Mouse (Mus musculus) liver, embryonic 11.5 days (tissue): ENCODE measurements at regions not wholly inside any gene's neighbourhood (a gene's known extent, or its start where the extent isn't known, plus 50 kb on each side); places are given as distances from the start of the nearest gene placed in this dataset.
A peak's percentile ranks its signal among the peaks of the same experiment; 100 is the strongest.

Experiments
- ATAC-seq: fragments of 200-750 bp; cut with Nextera tagmentation; replicated peaks from 2 replicates; pipeline ENCODE4 v1.8.0; 2017; ENCODE audit warnings: moderate number of reproducible peaks, mild to moderate bottlenecking, moderate TSS enrichment, moderate library complexity; ENCODE audit not compliant: low FRiP score
- DNase-seq: peaks from one replicate; pipeline ENCODE4 v3.0.0-alpha.2; 2017; ENCODE audit warnings: low spot score
- H3K27ac ChIP-seq: fragments of 300-500 bp; sonication (generic); 2 replicates; pipeline ENCODE4 v1.5.1; 2014; ENCODE audit warnings: mild to moderate bottlenecking, low read depth, low read length, control low read depth
- H3K27me3 ChIP-seq: fragments of 300-500 bp; sonication (generic); replicated peaks from 2 replicates; pipeline ENCODE4 v1.6.1; 2014; ENCODE audit warnings: low read length, mixed read lengths; ENCODE audit not compliant: control insufficient read depth, insufficient read depth
- H3K36me3 ChIP-seq: fragments of 300-500 bp; sonication (generic); 2 replicates; pipeline ENCODE4 v1.6.1; 2014; ENCODE audit warnings: mild to moderate bottlenecking, low read length, moderate library complexity, mixed read lengths; ENCODE audit not compliant: control insufficient read depth, insufficient read depth
- H3K4me1 ChIP-seq: fragments of 300-500 bp; sonication (generic); replicated peaks from 2 replicates; pipeline ENCODE4 v1.6.1; 2014; ENCODE audit warnings: low read length, mixed read lengths; ENCODE audit not compliant: control insufficient read depth, insufficient read depth
- H3K4me2 ChIP-seq: fragments of 300-500 bp; sonication (generic); 2 replicates; pipeline ENCODE4 v1.6.1; 2014; ENCODE audit warnings: mild to moderate bottlenecking, control low read depth, moderate library complexity
- H3K4me3 ChIP-seq: fragments of 300-500 bp; sonication (generic); 2 replicates; pipeline ENCODE4 v1.5.1; 2014; ENCODE audit warnings: low read depth, low read length, control low read depth
- H3K9ac ChIP-seq: fragments of 300-500 bp; sonication (generic); 2 replicates; pipeline ENCODE4 v1.6.1; 2014; ENCODE audit warnings: low read depth, low read length, control low read depth
- H3K9me3 ChIP-seq: fragments of 300-500 bp; sonication (generic); 2 replicates; pipeline ENCODE4 v1.6.1; 2016; ENCODE audit warnings: low read length, inconsistent platforms, mixed read lengths; ENCODE audit not compliant: control insufficient read depth
- WGBS: fragments of 180-500 bp; shearing (Covaris S2); extraction: QIAGEN DNeasy Blood & Tissue Kit; methylation state at CpG from one replicate; pipeline ENCODE4 v1.1.7; 2014; 5-methylcytosine and 5-hydroxymethylcytosine counted together

DNA sequence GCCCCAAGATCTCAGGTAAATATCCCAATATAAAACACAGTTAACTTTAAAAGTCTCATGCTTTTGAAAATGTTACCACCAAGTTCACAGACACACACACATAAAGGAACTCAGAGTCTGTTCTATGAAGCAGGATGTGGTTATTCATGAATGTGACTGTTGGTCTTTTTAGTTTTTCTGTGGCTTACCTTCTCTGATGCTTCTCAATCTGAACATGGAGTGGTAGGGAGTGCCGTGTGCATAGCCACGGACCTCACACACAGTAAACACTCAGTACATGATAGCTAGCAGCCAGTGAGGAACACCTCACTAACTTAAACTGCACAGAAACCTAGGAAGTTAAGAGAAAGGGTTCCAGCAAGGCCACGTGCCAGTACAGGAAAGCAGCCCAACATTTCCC is 186.3 kb upstream of the Mvb12b start:
- no peak overlapping the region for H3K4me3 ChIP-seq
- 55% methylated on average over 3 of the region's 3 CpGs for whole genome bisulfite sequencing
- no peak for DNase-seq
- no peaks in the 10 kb centered on the region for H3K27me3 ChIP-seq
- H3K9ac ChIP-seq, result no peak overlapping the region
- no peak overlapping the region for H3K4me2 ChIP-seq
- H3K36me3 ChIP-seq, result no peaks in the 10 kb centered on the region
- H3K9me3 ChIP-seq, result no peaks in the 10 kb centered on the region
- H3K4me1 ChIP-seq, result no peaks in the 10 kb centered on the region
- no peak overlapping the region for H3K27ac ChIP-seq
- ATAC-seq, result no peak

DNA sequence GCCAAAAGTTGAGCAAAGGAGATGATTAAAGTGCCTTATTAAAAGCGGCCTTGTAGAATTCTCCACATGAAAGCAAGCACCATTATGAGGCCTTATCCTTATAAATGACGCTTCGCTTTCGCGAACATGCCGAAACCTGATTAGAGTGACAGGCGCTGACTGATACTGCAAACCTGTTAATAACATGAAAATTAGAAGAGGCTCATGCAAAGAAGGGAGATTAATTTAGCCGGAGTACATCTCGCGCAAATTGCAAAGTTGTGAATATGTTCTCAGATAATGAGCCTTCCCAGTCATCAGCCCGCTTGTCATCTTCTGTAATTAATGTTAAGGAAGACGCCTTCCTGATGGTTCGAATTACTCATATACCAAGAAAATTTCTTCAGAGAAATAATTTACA is 177.8 kb upstream of the Mvb12b start:
- DNase-seq, result no peak
- ATAC-seq, result no peak
- Histone ChIP-seq H3K4me3 (no peak overlapping the region), H3K27ac (no peak overlapping the region), H3K4me2 (no peak overlapping the region), H3K4me1 (no peaks in the 10 kb centered on the region), H3K9ac (no peak overlapping the region), H3K27me3 (no peaks in the 10 kb centered on the region), H3K9me3 (no peaks in the 10 kb centered on the region), H3K36me3 (no peaks in the 10 kb centered on the region)
- WGBS, result 91% methylated on average over 13 of the region's 13 CpGs

GRCm38 (mm10) chr2:34065090-34065489 is 177.3 kb upstream of the Mvb12b start:
- ATAC-seq (no peak), DNase-seq (peak; percentile 49)
- H3K9me3 ChIP-seq, result no peaks in the 10 kb centered on the region
- no peaks in the 10 kb centered on the region for H3K36me3 ChIP-seq
- H3K4me2 ChIP-seq, result no peak overlapping the region
- H3K27me3 ChIP-seq, result no peaks in the 10 kb centered on the region
- H3K9ac ChIP-seq, result no peak overlapping the region
- H3K27ac ChIP-seq, result no peak overlapping the region
- H3K4me3 ChIP-seq, result no peak overlapping the region
- WGBS, result 40% methylated on average over 10 of the region's 10 CpGs
- H3K4me1 ChIP-seq, result no peaks in the 10 kb centered on the region

DNA sequence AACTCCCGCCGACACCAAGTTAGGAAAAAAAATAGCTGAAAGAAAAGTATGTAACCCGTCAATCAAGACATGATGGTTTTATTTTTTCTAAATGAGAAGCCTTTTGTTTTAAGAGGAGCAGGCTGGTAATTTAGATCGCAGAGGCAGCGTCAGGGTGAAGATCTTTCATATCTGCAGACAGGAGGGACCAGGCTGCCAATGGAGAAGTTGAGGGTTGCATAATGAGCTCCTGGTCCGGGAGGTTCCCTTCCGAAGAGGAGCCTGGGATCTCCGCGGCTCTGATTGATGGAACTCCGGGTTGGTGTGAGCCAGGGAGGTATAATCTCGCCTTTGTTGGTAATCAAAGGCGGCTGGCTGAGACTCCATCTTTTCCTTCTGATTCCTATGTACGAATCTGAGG is 168.8 kb upstream of the Mvb12b start:
- H3K4me3 ChIP-seq, result no peak overlapping the region
- no peak for ATAC-seq
- no peaks in the 10 kb centered on the region for H3K27me3 ChIP-seq
- no peak overlapping the region for H3K4me2 ChIP-seq
- no peaks in the 10 kb centered on the region for H3K9me3 ChIP-seq
- DNase-seq, result no peak
- no peaks in the 10 kb centered on the region for H3K4me1 ChIP-seq
- no peak overlapping the region for H3K9ac ChIP-seq
- WGBS, result 77% methylated on average over 13 of the region's 13 CpGs
- no peak overlapping the region for H3K27ac ChIP-seq
- H3K36me3 ChIP-seq, result no peaks in the 10 kb centered on the region

GRCm38 (mm10) chr2:34043064-34043463 is 155.3 kb upstream of the Mvb12b start:
- Histone ChIP-seq H3K9me3 (no peaks in the 10 kb centered on the region), H3K36me3 (no peaks in the 10 kb centered on the region), H3K27me3 (no peaks in the 10 kb centered on the region), H3K4me3 (no peak overlapping the region), H3K4me2 (no peak overlapping the region), H3K4me1 (no peaks in the 10 kb centered on the region), H3K9ac (no peak overlapping the region), H3K27ac (no peak overlapping the region)
- DNase-seq, result no peak
- 76% methylated on average over 5 of the region's 5 CpGs for WGBS
- ATAC-seq, result no peak

DNA sequence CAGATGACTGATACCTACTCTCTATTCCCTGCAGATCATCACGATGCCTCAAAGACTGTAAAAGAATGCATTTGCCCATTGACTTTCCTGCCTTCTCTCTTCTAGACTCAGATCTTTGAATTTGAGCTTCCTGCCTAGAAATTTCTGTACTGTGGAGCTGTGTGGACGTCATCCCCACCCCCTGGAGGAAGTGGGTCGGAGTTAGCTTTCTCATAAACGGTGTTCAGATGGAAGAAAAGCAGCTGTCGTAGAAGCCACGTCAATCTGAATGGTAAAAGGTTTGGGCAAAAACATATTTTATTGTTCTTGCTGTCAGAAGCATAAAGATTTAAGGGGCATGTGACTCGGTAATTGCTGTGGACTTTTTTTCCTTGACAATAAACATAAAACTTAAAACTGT is 154.6 kb upstream of the Mvb12b start:
- 53% methylated on average over 7 of the region's 7 CpGs for WGBS
- Histone ChIP-seq H3K4me1 (no peaks in the 10 kb centered on the region), H3K4me3 (no peak overlapping the region), H3K4me2 (no peak overlapping the region), H3K9ac (no peak overlapping the region), H3K36me3 (no peaks in the 10 kb centered on the region), H3K27me3 (no peaks in the 10 kb centered on the region), H3K27ac (no peak overlapping the region), H3K9me3 (no peaks in the 10 kb centered on the region)
- no peak for ATAC-seq
- no peak for DNase-seq

- H3K27ac ChIP-seq, result no peak overlapping the region
- H3K4me2 ChIP-seq, result no peak overlapping the region
- WGBS, result 66% methylated on average over 8 of the region's 8 CpGs
- H3K27me3 ChIP-seq, result no peaks in the 10 kb centered on the region
- DNase-seq, result no peak
- H3K9me3 ChIP-seq, result no peaks in the 10 kb centered on the region
- no peak overlapping the region for H3K9ac ChIP-seq
- no peaks in the 10 kb centered on the region for H3K36me3 ChIP-seq
- no peaks in the 10 kb centered on the region for H3K4me1 ChIP-seq
- ATAC-seq, result no peak
- no peak overlapping the region for H3K4me3 ChIP-seq
These were observed 151.2 kb upstream of the Mvb12b start for GRCm38 (mm10) chr2:34038982-34039381.

- ATAC-seq (no peak), DNase-seq (no peak)
- WGBS, result 49% methylated on average over 11 of the region's 11 CpGs
- no peaks in the 10 kb centered on the region for H3K36me3 ChIP-seq
- no peak overlapping the region for H3K9ac ChIP-seq
- no peaks in the 10 kb centered on the region for H3K27me3 ChIP-seq
- no peaks in the 10 kb centered on the region for H3K4me1 ChIP-seq
- no peak overlapping the region for H3K4me2 ChIP-seq
- no peak overlapping the region for H3K27ac ChIP-seq
- H3K4me3 ChIP-seq, result no peak overlapping the region
- H3K9me3 ChIP-seq, result no peaks in the 10 kb centered on the region
These were observed 145.5 kb upstream of the Mvb12b start for GRCm38 (mm10) chr2:34033212-34033611.

DNA sequence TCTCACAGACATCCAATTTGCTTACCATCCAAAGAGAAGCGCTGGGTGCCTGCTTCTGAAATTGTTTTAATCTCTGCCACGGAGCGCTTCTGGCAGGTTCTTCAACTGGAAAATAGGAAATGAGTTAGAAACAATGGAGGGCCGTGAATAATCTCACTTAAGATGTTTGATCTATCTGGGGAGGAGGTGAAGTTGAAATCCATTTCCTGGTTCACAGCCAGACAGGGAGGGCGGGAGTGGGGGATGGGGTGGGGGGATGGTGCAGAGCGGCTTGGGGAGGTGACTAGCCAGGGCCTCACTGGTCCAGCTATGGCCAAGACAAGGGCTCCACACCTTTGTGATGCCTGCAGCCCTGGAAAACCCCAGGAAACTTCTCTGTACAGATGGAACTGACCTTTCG is 143.7 kb upstream of the Mvb12b start:
- H3K27ac ChIP-seq, result no peak overlapping the region
- no peak overlapping the region for H3K4me3 ChIP-seq
- no peaks in the 10 kb centered on the region for H3K27me3 ChIP-seq
- no peak overlapping the region for H3K4me2 ChIP-seq
- no peak for DNase-seq
- H3K9me3 ChIP-seq, result no peaks in the 10 kb centered on the region
- H3K36me3 ChIP-seq, result no peaks in the 10 kb centered on the region
- no peaks in the 10 kb centered on the region for H3K4me1 ChIP-seq
- ATAC-seq, result no peak
- no peak overlapping the region for H3K9ac ChIP-seq
- 33% methylated on average over 7 of the region's 7 CpGs for WGBS
